Mouse (Mus musculus) urinary bladder, postnatal 0 days (tissue): ENCODE data around the gene Actrt3. TPM values are rescaled to one million over a fixed set of nuclear protein-coding genes. Genes with fewer than 3 reads are reported as not detected.

Experiments
- polyA plus RNA-seq: library from polyadenylated mRNA; unstranded; fragments of >200 nt; fragmentation: Nextera tagmentation; extraction: Ambion mirVana; gene quantifications from 2 replicates; pipeline ENCODE4 v1.2.1, GENCODE M21; 2015

Gene Actrt3
- polyA plus RNA-seq: not detected in 2 replicates

GRCm38 (mm10) chr3:30599711-30600545, at the start of gene Actrt3:
Gene Actrt3 (minus strand): TSS chr3:30599939.

GRCm38 (mm10) chr3:30647440-30648090, 47.8 kb upstream of the Actrt3 start, which contains the start of gene Lrrc34:
Gene Lrrc34 (minus strand): TSS chr3:30647869.

DNA sequence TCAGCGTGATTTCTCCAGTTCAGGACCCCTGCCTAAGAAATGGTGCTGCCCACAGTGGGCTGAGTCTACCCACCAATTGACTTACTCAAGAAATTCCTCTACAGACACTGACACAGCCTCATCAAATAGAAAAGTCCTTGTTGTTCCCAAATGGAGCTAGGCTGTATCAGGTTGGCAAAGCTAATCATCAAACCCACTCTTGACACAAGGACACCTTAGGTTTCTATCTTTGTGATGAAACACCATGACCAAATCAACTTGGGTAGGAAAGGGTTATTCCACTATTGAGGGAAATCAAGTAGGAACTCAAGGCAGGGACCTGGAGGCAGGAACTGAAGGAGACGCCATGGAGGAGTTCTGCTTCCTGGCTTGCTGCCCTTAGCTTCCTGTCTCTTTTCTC, 44.5 kb upstream of the Actrt3 start, which contains the start of gene Lrriq4:
Gene Lrriq4 (plus strand): TSS at position 301 of the 400 bp plus-strand sequence.

GRCm38 (mm10) chr3:30602065-30602739, 2.5 kb upstream of the Actrt3 start, which contains the start of gene Mynn:
Gene Mynn (plus strand): TSS chr3:30602065.

DNA sequence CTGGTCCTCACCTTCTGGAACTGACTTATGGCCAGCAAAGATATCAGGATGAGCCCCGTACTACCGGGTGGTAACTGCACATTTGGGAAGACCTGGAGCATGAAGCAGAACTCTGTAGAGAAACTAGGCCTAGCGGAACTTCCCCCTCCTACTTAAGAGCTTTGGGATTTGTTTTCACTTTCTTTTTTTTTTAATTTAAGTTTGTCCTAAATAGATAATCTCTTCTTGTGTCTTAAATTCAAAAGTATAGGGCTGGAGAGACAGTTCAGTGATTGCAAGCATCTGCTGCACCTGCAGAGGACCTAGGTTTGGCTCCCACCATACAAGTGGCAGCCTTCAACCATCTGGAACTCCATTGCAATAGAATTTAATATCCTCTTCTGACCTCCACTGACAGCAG, 51.8 kb downstream of the Actrt3 start, which contains the start of gene Mecom:
Gene Mecom (minus strand): TSS at position 101 of the 400 bp plus-strand sequence.

Other genes with a start within 250 kb of the Actrt3 start
- gene Mecom, start 51.9 kb downstream of the Actrt3 start, polyA plus RNA-seq: 11.1 and 12.8 TPM in 2 replicates
- 13.7 and 14.3 TPM in 2 replicates for gene Mynn, start 2.1 kb upstream of the Actrt3 start, polyA plus RNA-seq
- gene Lrriq4, start 44.6 kb upstream of the Actrt3 start, polyA plus RNA-seq: not detected in 2 replicates
- gene Lrrc34, start 47.9 kb upstream of the Actrt3 start, polyA plus RNA-seq: 0.42 and 0.62 TPM in 2 replicates
- 0.17 TPM in 1 of 2 replicates, not detected in the other for gene Lrrc31, start 99.9 kb upstream of the Actrt3 start, polyA plus RNA-seq
- not detected in 2 replicates for gene Samd7, start 146.4 kb upstream of the Actrt3 start, polyA plus RNA-seq
- 69.5 and 89.2 TPM in 2 replicates for gene Sec62, start 192.9 kb upstream of the Actrt3 start, polyA plus RNA-seq